Mouse (Mus musculus): Measurements from ENCODE around the gene Slc5a5.

- TF ChIP-seq CTCF (IDR thresholded peaks at IDR 0.05; ENCODE audit: low read depth) (no peak), EP300 (IDR thresholded peaks at IDR 0.05; ENCODE audit: low read depth) (no peak)
These were observed 12.0 kb downstream of the Slc5a5 start for GRCm38 (mm10) chr8:70880546-70880945.

Measured in liver, postnatal 0 days (tissue).